Mouse (Mus musculus) hindbrain, embryonic 15.5 days (tissue): ENCODE data around the gene Apobr. TPM values are rescaled to one million over a fixed set of nuclear protein-coding genes. Genes with fewer than 3 reads are reported as not detected.

Source experiments
- ATAC-seq: fragments of 200-750 bp; cut with Nextera tagmentation; 2 replicates; pipeline ENCODE4 v1.8.0; 2017; ENCODE audit warnings: low read depth, moderate number of reproducible peaks, moderate TSS enrichment; ENCODE audit not compliant: low FRiP score
- H3K27ac ChIP-seq: fragments of 300-500 bp; sonication (generic); replicated peaks from 2 replicates; pipeline ENCODE4 v1.5.1; 2015; ENCODE audit warnings: mild to moderate bottlenecking, inconsistent platforms
- H3K27me3 ChIP-seq: fragments of 300-500 bp; sonication (generic); 2 replicates; pipeline ENCODE4 v1.6.1; 2015; ENCODE audit warnings: control low read depth, inconsistent platforms
- H3K36me3 ChIP-seq: fragments of 300-500 bp; sonication (generic); 2 replicates; pipeline ENCODE4 v1.6.1; 2015; ENCODE audit warnings: control low read depth, inconsistent platforms
- H3K4me1 ChIP-seq: fragments of 300-500 bp; sonication (generic); replicated peaks from 2 replicates; pipeline ENCODE4 v1.6.1; 2015; ENCODE audit warnings: control low read depth, inconsistent platforms
- H3K4me2 ChIP-seq: fragments of 300-500 bp; sonication (generic); 2 replicates; pipeline ENCODE4 v1.6.1; 2015; ENCODE audit warnings: moderate library complexity, mild to moderate bottlenecking, inconsistent platforms
- H3K4me3 ChIP-seq: fragments of 300-500 bp; sonication (generic); 2 replicates; pipeline ENCODE4 v1.5.1; 2015; ENCODE audit warnings: mild to moderate bottlenecking, inconsistent platforms
- H3K9ac ChIP-seq: fragments of 300-500 bp; sonication (generic); 2 replicates; pipeline ENCODE4 v1.6.1; 2015; ENCODE audit warnings: inconsistent platforms
- H3K9me3 ChIP-seq: fragments of 300-500 bp; sonication (generic); 2 replicates; pipeline ENCODE4 v1.6.1; 2016; ENCODE audit warnings: control low read depth, inconsistent platforms
- WGBS: fragments of 180-500 bp; shearing (Covaris S2); methylation state at CpG from one replicate; pipeline ENCODE4 v1.1.7; 2015; 5-methylcytosine and 5-hydroxymethylcytosine counted together
- polyA plus RNA-seq: library from polyadenylated mRNA; unstranded; fragments of >200 nt; fragmentation: Nextera tagmentation; extraction: Ambion mirVana; gene quantifications from 2 replicates; pipeline ENCODE4 v1.2.1, GENCODE M21; 2015

The Apobr gene
- polyA plus RNA-seq, 1 experiment from 2014 or later: 0.52 TPM

GRCm38 (mm10) chr7:126581661-126582060, 3.1 kb upstream of the Apobr start:
- 84% methylated on average over 6 of the region's 6 CpGs for WGBS
- Histone ChIP-seq H3K4me1 (peaks cover 16% of the 10 kb centered on the region), H3K27me3 (peaks cover 3% of the 10 kb centered on the region), H3K36me3 (peaks cover 11% of the 10 kb centered on the region), H3K4me2 (0 out of 2 replicates have a peak overlapping the region, but pooled peaks have one; percentile 9), H3K4me3 (no peak overlapping the region), H3K27ac (no peak overlapping the region), H3K9me3 (no peaks in the 10 kb centered on the region), H3K9ac (no peak overlapping the region)
- no peak for ATAC-seq

GRCm38 (mm10) chr7:126582759-126583158, 2.0 kb upstream of the Apobr start:
- Histone ChIP-seq H3K9ac (peak overlapping the region; percentile 55), H3K27ac (peak overlapping the region; percentile 92), H3K9me3 (no peaks in the 10 kb centered on the region), H3K4me1 (peaks cover 18% of the 10 kb centered on the region), H3K4me2 (peak overlapping the region; percentile 79), H3K36me3 (peaks cover 4% of the 10 kb centered on the region), H3K27me3 (peaks cover 3% of the 10 kb centered on the region), H3K4me3 (peak overlapping the region; percentile 66)
- WGBS: 1% methylated on average over 20 of the region's 20 CpGs
- peak; percentile 52; the same call in 1 of the 2 replicates for ATAC-seq

GRCm38 (mm10) chr7:126583251-126583709, 1.5 kb upstream of the Apobr start:
- Histone ChIP-seq H3K4me2 (peak overlapping the region; percentile 79), H3K9ac (peak overlapping the region; percentile 55), H3K27ac (peak overlapping the region; percentile 92), H3K27me3 (peaks cover 3% of the 10 kb centered on the region), H3K36me3 (no peaks in the 10 kb centered on the region), H3K4me1 (peaks cover 22% of the 10 kb centered on the region), H3K9me3 (no peaks in the 10 kb centered on the region), H3K4me3 (peak overlapping the region; percentile 66)
- WGBS: under 1% methylated on average over 22 of the region's 22 CpGs
- peak; percentile 91 for ATAC-seq

GRCm38 (mm10) chr7:126583761-126584160, 981 bp upstream of the Apobr start:
- 61% methylated on average over 6 of the region's 6 CpGs for WGBS
- no peaks in the 10 kb centered on the region for H3K9me3 ChIP-seq

GRCm38 (mm10) chr7:126585717-126586116, 975 bp downstream of the Apobr start, which contains the start of gene Cln3:
Gene Cln3, minus strand, starts transcription at chr7:126585817.
- no peaks in the 10 kb centered on the region for H3K9me3 ChIP-seq
- no peaks in the 10 kb centered on the region for H3K36me3 ChIP-seq
- H3K4me1 ChIP-seq: peaks cover 22% of the 10 kb centered on the region
- peaks cover 3% of the 10 kb centered on the region for H3K27me3 ChIP-seq
- no peak within 1 kb of the TSS for H3K9ac ChIP-seq
- no peak for ATAC-seq
- H3K27ac ChIP-seq: no peak within 1 kb of the TSS
- H3K4me2 ChIP-seq: no peak within 1 kb of the TSS
- 76% methylated on average over 6 of the region's 6 CpGs for WGBS
- H3K4me3 ChIP-seq: no peak within 1 kb of the TSS

More at GRCm38 (mm10) chr7:126583761-126584160, 981 bp upstream of the Apobr start:
- Histone ChIP-seq H3K4me2 (peak overlapping the region; percentile 79), H3K27me3 (peaks cover 3% of the 10 kb centered on the region), H3K36me3 (no peaks in the 10 kb centered on the region), H3K4me1 (peaks cover 22% of the 10 kb centered on the region), H3K9ac (0 out of 2 replicates have a peak overlapping the region, but pooled peaks have one; percentile 55), H3K4me3 (peak overlapping the region; percentile 66), H3K27ac (peak overlapping the region; percentile 92)
- no peak for ATAC-seq

GRCm38 (mm10) chr7:126586839-126587238, 2.1 kb downstream of the Apobr start:
- ATAC-seq: no peak
- Histone ChIP-seq H3K27me3 (peaks cover 3% of the 10 kb centered on the region), H3K4me2 (no peak overlapping the region), H3K36me3 (no peaks in the 10 kb centered on the region), H3K9ac (no peak overlapping the region), H3K27ac (no peak overlapping the region), H3K9me3 (no peaks in the 10 kb centered on the region), H3K4me3 (no peak overlapping the region), H3K4me1 (peaks cover 15% of the 10 kb centered on the region)
- WGBS: 68% methylated on average over 8 of the region's 8 CpGs

GRCm38 (mm10) chr7:126587779-126588178, 3.0 kb downstream of the Apobr start:
- Histone ChIP-seq H3K4me3 (no peak overlapping the region), H3K4me1 (peaks cover 7% of the 10 kb centered on the region), H3K9ac (peak overlapping the region; percentile 21; the same call in 1 of the 2 replicates), H3K27me3 (peaks cover 3% of the 10 kb centered on the region), H3K27ac (no peak overlapping the region), H3K36me3 (no peaks in the 10 kb centered on the region), H3K4me2 (peak overlapping the region; percentile 39), H3K9me3 (no peaks in the 10 kb centered on the region)
- ATAC-seq: no peak
- WGBS: 6% methylated on average over 16 of the region's 16 CpGs

GRCm38 (mm10) chr7:126594862-126595561, 10.3 kb downstream of the Apobr start, which contains the start of gene Il27:
Gene Il27, minus strand, starts transcription at chr7:126594941.
- 85% methylated on average over 11 of the region's 11 CpGs for WGBS

GRCm38 (mm10) chr7:126595890-126596289, 11.1 kb downstream of the Apobr start:
- 79% methylated on average over 5 of the region's 5 CpGs for WGBS
- no peaks in the 10 kb centered on the region for H3K36me3 ChIP-seq
- H3K4me1 ChIP-seq: no peaks in the 10 kb centered on the region
- no peak overlapping the region for H3K9ac ChIP-seq
- no peak overlapping the region for H3K4me3 ChIP-seq
- H3K27me3 ChIP-seq: no peaks in the 10 kb centered on the region
- H3K27ac ChIP-seq: no peak overlapping the region
- no peak for ATAC-seq
- no peaks in the 10 kb centered on the region for H3K9me3 ChIP-seq
- no peak overlapping the region for H3K4me2 ChIP-seq

More at GRCm38 (mm10) chr7:126594862-126595561, 10.3 kb downstream of the Apobr start, which contains the start of gene Il27:
- Histone ChIP-seq H3K27ac (no peak within 1 kb of the TSS), H3K9ac (no peak within 1 kb of the TSS), H3K9me3 (no peaks in the 10 kb centered on the region), H3K4me1 (no peaks in the 10 kb centered on the region), H3K4me3 (no peak within 1 kb of the TSS), H3K4me2 (no peak within 1 kb of the TSS), H3K27me3 (no peaks in the 10 kb centered on the region), H3K36me3 (no peaks in the 10 kb centered on the region)
- ATAC-seq: no peak

- Histone ChIP-seq H3K27ac (no peak overlapping the region), H3K4me1 (no peaks in the 10 kb centered on the region), H3K4me2 (no peak overlapping the region), H3K36me3 (no peaks in the 10 kb centered on the region), H3K4me3 (no peak overlapping the region), H3K27me3 (no peaks in the 10 kb centered on the region), H3K9ac (no peak overlapping the region), H3K9me3 (no peaks in the 10 kb centered on the region)
- ATAC-seq: no peak
- WGBS: 69% methylated on average over 6 of the region's 6 CpGs
Measured at GRCm38 (mm10) chr7:126596414-126596813, 11.7 kb downstream of the Apobr start.

GRCm38 (mm10) chr7:126598919-126599318, 14.2 kb downstream of the Apobr start:
- H3K36me3 ChIP-seq: no peaks in the 10 kb centered on the region
- no peaks in the 10 kb centered on the region for H3K27me3 ChIP-seq
- no peak overlapping the region for H3K27ac ChIP-seq
- 84% methylated on average over 6 of the region's 6 CpGs for whole genome bisulfite sequencing
- ATAC-seq: no peak
- H3K9me3 ChIP-seq: no peaks in the 10 kb centered on the region
- H3K4me3 ChIP-seq: no peak overlapping the region
- H3K9ac ChIP-seq: no peak overlapping the region
- H3K4me2 ChIP-seq: no peak overlapping the region
- H3K4me1 ChIP-seq: no peaks in the 10 kb centered on the region

- Histone ChIP-seq H3K27ac (no peak overlapping the region), H3K27me3 (no peaks in the 10 kb centered on the region), H3K4me2 (no peak overlapping the region), H3K36me3 (no peaks in the 10 kb centered on the region), H3K9me3 (no peaks in the 10 kb centered on the region), H3K4me1 (no peaks in the 10 kb centered on the region), H3K9ac (no peak overlapping the region), H3K4me3 (no peak overlapping the region)
- no peak for ATAC-seq
- 43% methylated on average over 5 of the region's 5 CpGs for WGBS
Measured at GRCm38 (mm10) chr7:126601896-126602295, 17.2 kb downstream of the Apobr start.
